Mouse (Mus musculus): ENCODE data around the gene Rab35. TPM values are rescaled to one million over a fixed set of nuclear protein-coding genes. Genes with fewer than 3 reads are reported as not detected.
A peak's percentile ranks its signal among the peaks of the same experiment; 100 is the strongest.

The Rab35 gene
- polyA plus RNA-seq (2014; fragmentation: Nextera tagmentation; extraction: Ambion mirVana): 24.9 and 28.0 TPM in 2 replicates

DNA sequence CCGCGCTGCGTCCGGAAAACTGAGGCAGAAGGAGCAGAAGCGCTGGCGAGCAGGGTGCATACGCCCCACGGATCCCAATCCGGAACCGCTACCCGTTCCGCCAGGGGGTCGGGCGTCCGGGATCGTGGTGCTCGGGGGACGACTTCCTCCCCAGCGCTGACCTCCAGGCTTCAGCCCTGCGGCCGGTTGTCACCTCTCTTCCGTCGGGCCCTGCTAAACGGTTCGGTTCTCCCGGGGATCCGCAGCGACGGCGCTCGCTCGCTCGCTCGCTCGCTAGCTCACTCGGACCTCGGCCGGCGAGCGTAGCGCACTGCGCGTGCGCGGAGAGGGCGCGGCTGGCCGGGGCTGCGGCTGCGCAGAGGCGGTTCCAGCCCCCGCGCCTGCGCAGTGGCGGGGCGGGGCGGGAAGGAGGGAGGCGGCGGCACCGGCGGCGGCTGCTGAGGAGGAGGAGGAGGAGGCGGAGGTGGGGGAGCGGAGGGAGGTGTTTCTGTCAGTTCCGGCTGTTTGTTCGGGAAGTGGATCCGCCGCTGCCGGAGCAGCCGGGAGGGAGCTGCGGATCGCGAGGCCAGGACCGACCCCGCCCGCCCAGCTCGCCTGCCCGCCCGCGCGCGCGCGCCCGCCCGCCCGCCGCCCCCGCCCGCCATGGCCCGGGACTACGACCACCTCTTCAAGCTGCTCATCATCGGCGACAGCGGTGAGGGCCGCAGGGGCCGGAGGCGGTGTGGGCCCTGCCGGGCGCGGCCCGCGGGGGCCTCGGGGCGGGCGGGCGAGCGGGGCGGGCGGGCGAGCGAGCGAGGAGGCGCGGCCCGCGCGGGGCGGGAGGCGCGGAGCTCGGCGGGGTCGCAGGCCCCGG is at the start of gene Rab35:
Rab35 (plus strand) TSS at position 404 of the 853 bp plus-strand sequence.
- WGBS: 1% methylated on average over 64 of the region's 125 CpGs
- H3K9ac ChIP-seq (replicated peaks; ENCODE audit: low read length): peak within 1 kb of the TSS; percentile 90
- peak; percentile 86 for ATAC-seq (ENCODE audit: low FRiP score, low TSS enrichment)
- H3K27ac ChIP-seq (replicated peaks; ENCODE audit: low read depth, low read length): peak within 1 kb of the TSS; percentile 90
- H3K9me3 ChIP-seq (ENCODE audit: control insufficient read depth, low read length): no peaks in the 10 kb centered on the region
- peak within 1 kb of the TSS; percentile 80 for H3K4me3 ChIP-seq (replicated peaks; ENCODE audit: low read depth, low read length)
- H3K27me3 ChIP-seq (ENCODE audit: control insufficient read depth, insufficient read depth, low read length): no peaks in the 10 kb centered on the region
- H3K4me2 ChIP-seq (ENCODE audit: low read length): peak within 1 kb of the TSS; percentile 82
- H3K4me1 ChIP-seq (ENCODE audit: control insufficient read depth, insufficient read depth, low read length): peaks cover 17% of the 10 kb centered on the region
- no peaks in the 10 kb centered on the region for H3K36me3 ChIP-seq (ENCODE audit: control insufficient read depth, insufficient read depth, low read length)
- peak; percentile 99 for DNase-seq

DNA sequence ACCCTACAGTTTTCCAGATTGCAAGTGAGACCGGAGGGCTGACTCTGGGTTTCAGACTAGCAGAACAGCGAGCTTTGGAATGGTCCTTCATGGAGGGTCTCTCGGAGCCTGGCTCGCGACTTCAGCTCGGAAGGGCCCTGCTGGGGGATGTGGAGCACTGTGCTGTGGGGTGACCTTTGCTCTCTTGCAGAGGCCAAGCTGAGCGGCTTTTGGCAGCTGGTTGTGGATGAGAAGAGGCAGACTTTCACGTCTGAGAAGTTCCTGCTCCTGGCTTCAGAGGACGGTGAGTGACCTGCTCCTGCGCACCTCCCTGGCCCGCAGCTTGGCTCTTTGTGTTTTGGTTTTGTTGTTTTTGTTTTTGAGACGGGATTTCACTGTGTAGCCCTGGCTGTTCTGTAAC is 46.1 kb upstream of the Rab35 start:
- no peak for DNase-seq
- ATAC-seq (ENCODE audit: low FRiP score, low TSS enrichment): no peak
- no peak overlapping the region for H3K4me3 ChIP-seq (replicated peaks; ENCODE audit: low read depth, low read length)
- no peak overlapping the region for H3K9ac ChIP-seq (replicated peaks; ENCODE audit: low read length)
- WGBS: 92% methylated on average over 12 of the region's 12 CpGs
- H3K9me3 ChIP-seq (ENCODE audit: control insufficient read depth, low read length): peaks cover 11% of the 10 kb centered on the region
- H3K27me3 ChIP-seq (ENCODE audit: control insufficient read depth, insufficient read depth, low read length): no peaks in the 10 kb centered on the region
- H3K4me1 ChIP-seq (ENCODE audit: control insufficient read depth, insufficient read depth, low read length): no peaks in the 10 kb centered on the region
- peaks cover 98% of the 10 kb centered on the region for H3K36me3 ChIP-seq (ENCODE audit: control insufficient read depth, insufficient read depth, low read length)
- H3K4me2 ChIP-seq (ENCODE audit: low read length): no peak overlapping the region
- no peak overlapping the region for H3K27ac ChIP-seq (replicated peaks; ENCODE audit: low read depth, low read length)

- WGBS: 72% methylated on average over 15 of the region's 15 CpGs
Measured at GRCm38 (mm10) chr5:115586166-115586565, 45.5 kb upstream of the Rab35 start.

GRCm38 (mm10) chr5:115586780-115587179 is 44.9 kb upstream of the Rab35 start:
- ATAC-seq (ENCODE audit: low FRiP score, low TSS enrichment): no peak
- WGBS: 94% methylated on average over 2 of the region's 2 CpGs
- peaks cover 98% of the 10 kb centered on the region for H3K36me3 ChIP-seq (ENCODE audit: control insufficient read depth, insufficient read depth, low read length)

More at GRCm38 (mm10) chr5:115586166-115586565, 45.5 kb upstream of the Rab35 start:
- Histone ChIP-seq H3K9me3 (ENCODE audit: control insufficient read depth, low read length) (peaks cover 11% of the 10 kb centered on the region), H3K36me3 (ENCODE audit: control insufficient read depth, insufficient read depth, low read length) (peaks cover 98% of the 10 kb centered on the region), H3K4me2 (ENCODE audit: low read length) (no peak overlapping the region), H3K9ac (replicated peaks; ENCODE audit: low read length) (no peak overlapping the region), H3K27me3 (ENCODE audit: control insufficient read depth, insufficient read depth, low read length) (no peaks in the 10 kb centered on the region), H3K4me1 (ENCODE audit: control insufficient read depth, insufficient read depth, low read length) (no peaks in the 10 kb centered on the region), H3K4me3 (replicated peaks; ENCODE audit: low read depth, low read length) (no peak overlapping the region), H3K27ac (replicated peaks; ENCODE audit: low read depth, low read length) (no peak overlapping the region)
- ATAC-seq (ENCODE audit: low FRiP score, low TSS enrichment) (no peak), DNase-seq (peak; percentile 5)

GRCm38 (mm10) chr5:115591028-115591427 is 40.7 kb upstream of the Rab35 start:
- ATAC-seq (ENCODE audit: low FRiP score, low TSS enrichment) (no peak), DNase-seq (no peak)
- Histone ChIP-seq H3K4me3 (replicated peaks; ENCODE audit: low read depth, low read length) (no peak overlapping the region), H3K4me1 (ENCODE audit: control insufficient read depth, insufficient read depth, low read length) (no peaks in the 10 kb centered on the region), H3K27me3 (ENCODE audit: control insufficient read depth, insufficient read depth, low read length) (no peaks in the 10 kb centered on the region), H3K9ac (replicated peaks; ENCODE audit: low read length) (no peak overlapping the region), H3K36me3 (ENCODE audit: control insufficient read depth, insufficient read depth, low read length) (peaks cover 98% of the 10 kb centered on the region), H3K9me3 (ENCODE audit: control insufficient read depth, low read length) (no peaks in the 10 kb centered on the region), H3K4me2 (ENCODE audit: low read length) (no peak overlapping the region), H3K27ac (replicated peaks; ENCODE audit: low read depth, low read length) (no peak overlapping the region)
- 90% methylated on average over 11 of the region's 11 CpGs for WGBS

More at GRCm38 (mm10) chr5:115586780-115587179, 44.9 kb upstream of the Rab35 start:
- H3K9ac ChIP-seq (replicated peaks; ENCODE audit: low read length): no peak overlapping the region
- H3K27me3 ChIP-seq (ENCODE audit: control insufficient read depth, insufficient read depth, low read length): no peaks in the 10 kb centered on the region
- H3K4me3 ChIP-seq (replicated peaks; ENCODE audit: low read depth, low read length): no peak overlapping the region
- no peaks in the 10 kb centered on the region for H3K4me1 ChIP-seq (ENCODE audit: control insufficient read depth, insufficient read depth, low read length)
- H3K27ac ChIP-seq (replicated peaks; ENCODE audit: low read depth, low read length): no peak overlapping the region
- H3K4me2 ChIP-seq (ENCODE audit: low read length): no peak overlapping the region
- no peak for DNase-seq
- peaks cover 11% of the 10 kb centered on the region for H3K9me3 ChIP-seq (ENCODE audit: control insufficient read depth, low read length)

DNA sequence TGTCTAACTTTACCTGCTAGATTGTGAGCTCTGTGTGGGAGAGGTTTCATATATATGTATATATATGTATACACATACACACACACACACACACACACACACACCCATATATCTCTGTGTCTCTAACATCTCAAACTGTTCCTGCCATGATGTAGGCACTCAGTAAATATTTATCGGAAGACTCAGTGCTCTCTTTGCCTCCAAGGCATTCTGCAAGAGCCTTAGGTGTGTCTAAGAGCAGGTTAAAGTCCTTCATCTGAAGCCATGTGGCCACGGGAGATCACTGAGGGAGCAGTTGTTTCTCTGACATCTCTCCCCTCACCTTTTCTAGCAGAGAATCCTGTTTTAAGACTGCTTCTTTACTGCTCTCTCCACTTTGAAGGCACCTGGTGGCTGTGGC is 40.2 kb upstream of the Rab35 start:
- H3K36me3 ChIP-seq (ENCODE audit: control insufficient read depth, insufficient read depth, low read length): peaks cover 98% of the 10 kb centered on the region
- no peaks in the 10 kb centered on the region for H3K27me3 ChIP-seq (ENCODE audit: control insufficient read depth, insufficient read depth, low read length)
- H3K4me3 ChIP-seq (replicated peaks; ENCODE audit: low read depth, low read length): no peak overlapping the region
- H3K9ac ChIP-seq (replicated peaks; ENCODE audit: low read length): no peak overlapping the region
- no peak for ATAC-seq (ENCODE audit: low FRiP score, low TSS enrichment)
- H3K9me3 ChIP-seq (ENCODE audit: control insufficient read depth, low read length): no peaks in the 10 kb centered on the region
- no peak for DNase-seq
- WGBS: 99% methylated on average over 2 of the region's 2 CpGs
- no peak overlapping the region for H3K27ac ChIP-seq (replicated peaks; ENCODE audit: low read depth, low read length)
- no peaks in the 10 kb centered on the region for H3K4me1 ChIP-seq (ENCODE audit: control insufficient read depth, insufficient read depth, low read length)
- H3K4me2 ChIP-seq (ENCODE audit: low read length): no peak overlapping the region

GRCm38 (mm10) chr5:115603561-115603960 is 28.1 kb upstream of the Rab35 start:
- peaks cover 85% of the 10 kb centered on the region for H3K36me3 ChIP-seq (ENCODE audit: control insufficient read depth, insufficient read depth, low read length)
- H3K27ac ChIP-seq (replicated peaks; ENCODE audit: low read depth, low read length): no peak overlapping the region
- DNase-seq (no peak), ATAC-seq (ENCODE audit: low FRiP score, low TSS enrichment) (no peak)
- H3K9ac ChIP-seq (replicated peaks; ENCODE audit: low read length): no peak overlapping the region
- H3K9me3 ChIP-seq (ENCODE audit: control insufficient read depth, low read length): no peaks in the 10 kb centered on the region
- H3K4me1 ChIP-seq (ENCODE audit: control insufficient read depth, insufficient read depth, low read length): no peaks in the 10 kb centered on the region
- 98% methylated on average over 6 of the region's 6 CpGs for WGBS
- H3K4me3 ChIP-seq (replicated peaks; ENCODE audit: low read depth, low read length): no peak overlapping the region
- H3K27me3 ChIP-seq (ENCODE audit: control insufficient read depth, insufficient read depth, low read length): no peaks in the 10 kb centered on the region
- H3K4me2 ChIP-seq (ENCODE audit: low read length): no peak overlapping the region

- H3K9me3 ChIP-seq (ENCODE audit: control insufficient read depth, low read length): no peaks in the 10 kb centered on the region
- DNase-seq (no peak), ATAC-seq (ENCODE audit: low FRiP score, low TSS enrichment) (no peak)
- H3K27ac ChIP-seq (replicated peaks; ENCODE audit: low read depth, low read length): no peak overlapping the region
- 96% methylated on average over 11 of the region's 11 CpGs for WGBS
- no peaks in the 10 kb centered on the region for H3K27me3 ChIP-seq (ENCODE audit: control insufficient read depth, insufficient read depth, low read length)
- no peaks in the 10 kb centered on the region for H3K4me1 ChIP-seq (ENCODE audit: control insufficient read depth, insufficient read depth, low read length)
- H3K4me3 ChIP-seq (replicated peaks; ENCODE audit: low read depth, low read length): no peak overlapping the region
- H3K36me3 ChIP-seq (ENCODE audit: control insufficient read depth, insufficient read depth, low read length): peaks cover 92% of the 10 kb centered on the region
- no peak overlapping the region for H3K4me2 ChIP-seq (ENCODE audit: low read length)
- no peak overlapping the region for H3K9ac ChIP-seq (replicated peaks; ENCODE audit: low read length)
Measured at GRCm38 (mm10) chr5:115611566-115611965, 20.1 kb upstream of the Rab35 start.

GRCm38 (mm10) chr5:115613332-115613731 is 18.4 kb upstream of the Rab35 start:
- Histone ChIP-seq H3K27ac (replicated peaks; ENCODE audit: low read depth, low read length) (no peak overlapping the region), H3K9ac (replicated peaks; ENCODE audit: low read length) (no peak overlapping the region), H3K9me3 (ENCODE audit: control insufficient read depth, low read length) (no peaks in the 10 kb centered on the region), H3K4me3 (replicated peaks; ENCODE audit: low read depth, low read length) (no peak overlapping the region), H3K27me3 (ENCODE audit: control insufficient read depth, insufficient read depth, low read length) (no peaks in the 10 kb centered on the region), H3K4me2 (ENCODE audit: low read length) (no peak overlapping the region), H3K36me3 (ENCODE audit: control insufficient read depth, insufficient read depth, low read length) (peaks cover 100% of the 10 kb centered on the region), H3K4me1 (ENCODE audit: control insufficient read depth, insufficient read depth, low read length) (no peaks in the 10 kb centered on the region)
- ATAC-seq (ENCODE audit: low FRiP score, low TSS enrichment) (no peak), DNase-seq (no peak)
- 96% methylated on average over 9 of the region's 9 CpGs for WGBS
